Mouse (Mus musculus) kidney, adult 11 months (tissue): ENCODE measurements around the gene Dscam.
A peak's percentile ranks its signal among the peaks of the same experiment; 100 is the strongest.

Source experiments
- DNase-seq: peaks from one replicate; pipeline ENCODE4 v3.0.0; 2022

The Dscam gene

GRCm38 (mm10) chr16:97016244-97016850 is 154.2 kb downstream of the Dscam start:
- DNase-seq: no peak

- no peak for DNase-seq
Measured at GRCm38 (mm10) chr16:97014343-97014742, 156.2 kb downstream of the Dscam start.

- DNase-seq: no peak
Measured at GRCm38 (mm10) chr16:97009116-97010055, 161.2 kb downstream of the Dscam start.

GRCm38 (mm10) chr16:97007892-97008527 is 162.5 kb downstream of the Dscam start:
- DNase-seq: no peak

GRCm38 (mm10) chr16:97006854-97007182 is 163.7 kb downstream of the Dscam start:
- no peak for DNase-seq

- DNase-seq: no peak
Measured at GRCm38 (mm10) chr16:97006041-97006853, 164.3 kb downstream of the Dscam start.

- no peak for DNase-seq
Measured at GRCm38 (mm10) chr16:97003965-97004364, 166.6 kb downstream of the Dscam start.

- no peak for DNase-seq
Measured at GRCm38 (mm10) chr16:97002837-97003236, 167.7 kb downstream of the Dscam start.

- no peak for DNase-seq
Measured at GRCm38 (mm10) chr16:97002189-97002588, 168.4 kb downstream of the Dscam start.

GRCm38 (mm10) chr16:96996854-96997253 is 173.7 kb downstream of the Dscam start:
- DNase-seq: peak; percentile 70

- DNase-seq: no peak
Measured at GRCm38 (mm10) chr16:96995858-96996257, 174.7 kb downstream of the Dscam start.

- no peak for DNase-seq
Measured at GRCm38 (mm10) chr16:96987396-96987795, 183.2 kb downstream of the Dscam start.

GRCm38 (mm10) chr16:96973300-96973699 is 197.3 kb downstream of the Dscam start:
- DNase-seq: no peak

GRCm38 (mm10) chr16:96971768-96972167 is 198.8 kb downstream of the Dscam start:
- no peak for DNase-seq

GRCm38 (mm10) chr16:96970412-96970811 is 200.1 kb downstream of the Dscam start:
- DNase-seq: no peak

GRCm38 (mm10) chr16:96969643-96970042 is 200.9 kb downstream of the Dscam start:
- no peak for DNase-seq

- DNase-seq: no peak
Measured at GRCm38 (mm10) chr16:96968885-96969480, 201.6 kb downstream of the Dscam start.

GRCm38 (mm10) chr16:96959695-96960094 is 210.9 kb downstream of the Dscam start:
- DNase-seq: no peak

- DNase-seq: no peak
Measured at GRCm38 (mm10) chr16:96945468-96946302, 224.9 kb downstream of the Dscam start.

- DNase-seq: no peak
Measured at GRCm38 (mm10) chr16:96943648-96944047, 226.9 kb downstream of the Dscam start.

GRCm38 (mm10) chr16:96934795-96935194 is 235.8 kb downstream of the Dscam start:
- no peak for DNase-seq

- DNase-seq: no peak
Measured at GRCm38 (mm10) chr16:96932211-96932610, 238.3 kb downstream of the Dscam start.
